Mouse (Mus musculus) adrenal gland, postnatal 36 days (tissue): ENCODE measurements around the gene Rab13. TPM values are rescaled to one million over a fixed set of nuclear protein-coding genes. Genes with fewer than 3 reads are reported as not detected.

ENCODE experiments used
- DNase-seq, 2 experiments: peaks; one replicate each; pipeline ENCODE4 v3.0.0; 2021; ENCODE audit warnings: mixed read lengths in 1 of 2
- long read RNA-seq, 2 experiments: library from polyadenylated mRNA; stranded (forward); transcript quantifications; one replicate each; pipeline ENCODE4 v2.0.0; 2021; ENCODE audit warnings: borderline sequencing depth in 2 of 2
- total RNA-seq, 2 experiments: library from RNA; stranded (reverse); gene quantifications; 2 replicates each; pipeline ENCODE4 v1.2.3; 2021

Rab13 gene
- 10 to 100 TPM; 24.6 to 39.0 TPM for total RNA-seq
- long read RNA-seq, experiment 1, transcript Rab13-201 (8 exons, 1,107 nt) = major isoform, 36 of 42 reads
- long read RNA-seq, experiment 1, partial matches to known transcripts = 5 of 42 reads
- long read RNA-seq, experiment 1, other reads (novel, unspliced or antisense) = 0 of 42 reads
- long read RNA-seq, experiment 2, transcript Rab13-201 (8 exons, 1,107 nt) = major isoform, 10 of 14 reads
- long read RNA-seq, experiment 2, partial matches to known transcripts = 3 of 14 reads
- long read RNA-seq, experiment 2, other reads (novel, unspliced or antisense) = 1 of 14 reads

GRCm38 (mm10) chr3:90213377-90213866 lies at the start of gene Rab13, which contains the start of gene Rps27:
Gene Rab13, plus strand, starts transcription at chr3:90213695.
Gene Rps27, minus strand, starts transcription at chr3:90213651.
- DNase-seq = peak; percentile 84 to 87

GRCm38 (mm10) chr3:90179566-90179965 lies 33.9 kb upstream of the Rab13 start:
- no peak for DNase-seq

- DNase-seq = peak; percentile 32 to 54
Measured at GRCm38 (mm10) chr3:90183581-90183980, 29.9 kb upstream of the Rab13 start.

GRCm38 (mm10) chr3:90190859-90191510 lies 22.5 kb upstream of the Rab13 start:
- DNase-seq = no peak

GRCm38 (mm10) chr3:90194759-90195158 lies 18.7 kb upstream of the Rab13 start:
- DNase-seq = no peak

GRCm38 (mm10) chr3:90195644-90196043 lies 17.9 kb upstream of the Rab13 start:
- DNase-seq = peak; percentile 33 to 36

- no peak for DNase-seq
Measured at GRCm38 (mm10) chr3:90197548-90197947, 15.9 kb upstream of the Rab13 start.

GRCm38 (mm10) chr3:90202884-90203283 lies 10.6 kb upstream of the Rab13 start:
- DNase-seq = no peak

- no peak for DNase-seq
Measured at GRCm38 (mm10) chr3:90203619-90204018, 9.9 kb upstream of the Rab13 start.

- DNase-seq = no peak
Measured at GRCm38 (mm10) chr3:90204582-90204981, 8.9 kb upstream of the Rab13 start.

GRCm38 (mm10) chr3:90208662-90209061 lies 4.8 kb upstream of the Rab13 start:
- no peak for DNase-seq

GRCm38 (mm10) chr3:90209908-90210566 lies 3.5 kb upstream of the Rab13 start:
- DNase-seq = no peak

GRCm38 (mm10) chr3:90211475-90212398 lies 1.8 kb upstream of the Rab13 start:
- DNase-seq = no peak

GRCm38 (mm10) chr3:90212723-90213122 lies 772 bp upstream of the Rab13 start:
- no peak for DNase-seq

- DNase-seq = peak; percentile 35 to 49
Measured at GRCm38 (mm10) chr3:90213956-90214684, 625 bp downstream of the Rab13 start.

GRCm38 (mm10) chr3:90215825-90216380 lies 2.4 kb downstream of the Rab13 start:
- no peak for DNase-seq

GRCm38 (mm10) chr3:90220088-90220487 lies 6.6 kb downstream of the Rab13 start:
- peak; percentile 44 to 70 for DNase-seq

- DNase-seq = peak; percentile 92 to 93
Measured at GRCm38 (mm10) chr3:90220531-90220951, 7.0 kb downstream of the Rab13 start.

- DNase-seq = no peak
Measured at GRCm38 (mm10) chr3:90221123-90221522, 7.6 kb downstream of the Rab13 start.

- no peak for DNase-seq
Measured at GRCm38 (mm10) chr3:90222455-90222854, 9.0 kb downstream of the Rab13 start.

GRCm38 (mm10) chr3:90222941-90223340 lies 9.4 kb downstream of the Rab13 start:
- no peak for DNase-seq
